Mouse (Mus musculus): ENCODE results near the gene Nek6. TPM values are rescaled to one million over a fixed set of nuclear protein-coding genes. Genes with fewer than 3 reads are reported as not detected.

The Nek6 gene
- polyA plus RNA-seq, 1 experiment, result 3.3 TPM

GRCm38 (mm10) chr2:38641761-38642160, 130.3 kb downstream of the Nek6 start:
- Histone ChIP-seq H3K27ac (ENCODE audit: control insufficient read depth, insufficient read depth, low read depth, low read length) (no peak overlapping the region), H3K27me3 (ENCODE audit: control insufficient read depth, insufficient read depth, low read length) (no peaks in the 10 kb centered on the region), H3K4me3 (ENCODE audit: control insufficient read depth, low read depth, low read length) (no peak overlapping the region), H3K4me1 (ENCODE audit: control insufficient read depth, insufficient read depth, low read length) (peaks cover 3% of the 10 kb centered on the region; the same call in 1 of the 2 replicates), H3K36me3 (ENCODE audit: control insufficient read depth, insufficient read depth, low read length) (no peaks in the 10 kb centered on the region; the same call in 1 of the 2 replicates)
- no peak for TF ChIP-seq POLR2A (IDR thresholded peaks at IDR 0.05; ENCODE audit: control insufficient read depth, low read depth, low read length)
- TF ChIP-seq CTCF (IDR thresholded peaks at IDR 0.05; ENCODE audit: control insufficient read depth, insufficient read depth, insufficient replicate concordance, low read depth, low read length), result no peak

GRCm38 (mm10) chr2:38643625-38644427, 132.4 kb downstream of the Nek6 start, which contains the start of gene Psmb7:
TSS of gene Psmb7 (minus strand) at chr2:38644087.
- TF ChIP-seq CTCF (IDR thresholded peaks at IDR 0.05; ENCODE audit: control insufficient read depth, insufficient read depth, insufficient replicate concordance, low read depth, low read length) (no peak), POLR2A (IDR thresholded peaks at IDR 0.05; ENCODE audit: control insufficient read depth, low read depth, low read length) (peak; percentile 72; the same call in 1 of the 2 replicates)
- Histone ChIP-seq H3K4me1 (ENCODE audit: control insufficient read depth, insufficient read depth, low read length) (peaks cover 9% of the 10 kb centered on the region), H3K27ac (ENCODE audit: control insufficient read depth, insufficient read depth, low read depth, low read length) (peak within 1 kb of the TSS; percentile 94), H3K27me3 (ENCODE audit: control insufficient read depth, insufficient read depth, low read length) (no peaks in the 10 kb centered on the region), H3K36me3 (ENCODE audit: control insufficient read depth, insufficient read depth, low read length) (no peaks in the 10 kb centered on the region), H3K4me3 (ENCODE audit: control insufficient read depth, low read depth, low read length) (peak within 1 kb of the TSS; percentile 89)

Other genes with a start within 250 kb of the Nek6 start
- 21.0 and 21.6 TPM in 2 replicates for gene Dennd1a, start 224.3 kb upstream of the Nek6 start, polyA plus RNA-seq (2012; rRNA removed)
- gene Lhx2, start 172.4 kb upstream of the Nek6 start, polyA plus RNA-seq (2012; rRNA removed), result 1.0 and 1.3 TPM in 2 replicates
- gene Psmb7, start 132.4 kb downstream of the Nek6 start, polyA plus RNA-seq (2012; rRNA removed), result 95.4 and 115 TPM in 2 replicates
- gene Nr5a1, start 202.9 kb downstream of the Nek6 start, polyA plus RNA-seq (2012; rRNA removed), result 21.2 and 25.3 TPM in 2 replicates